Mouse (Mus musculus): ENCODE data around the gene E2f3.

E2f3 gene

DNA sequence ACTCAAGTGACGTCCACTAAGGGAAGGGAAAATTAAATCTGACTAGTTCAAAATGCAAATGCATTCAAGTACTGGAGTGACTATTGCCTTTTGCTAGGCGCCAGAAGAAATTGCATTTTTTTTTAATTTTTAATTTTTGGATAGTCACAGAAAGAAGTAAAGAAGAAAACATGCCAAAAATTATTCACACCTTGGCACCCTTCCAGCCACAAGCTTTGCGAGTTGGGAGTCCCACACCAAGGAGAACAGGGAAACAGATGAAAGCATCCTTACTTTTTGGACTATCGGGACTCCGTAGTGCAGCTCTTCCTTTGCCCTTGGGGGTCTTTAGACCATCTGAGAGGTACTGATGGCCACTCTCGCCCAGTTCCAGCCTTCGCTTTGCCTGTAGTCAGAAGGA lies 66.0 kb downstream of the E2f3 start:
- no peak for DNase-seq (ENCODE audit: low spot score in 2 of 2)

DNA sequence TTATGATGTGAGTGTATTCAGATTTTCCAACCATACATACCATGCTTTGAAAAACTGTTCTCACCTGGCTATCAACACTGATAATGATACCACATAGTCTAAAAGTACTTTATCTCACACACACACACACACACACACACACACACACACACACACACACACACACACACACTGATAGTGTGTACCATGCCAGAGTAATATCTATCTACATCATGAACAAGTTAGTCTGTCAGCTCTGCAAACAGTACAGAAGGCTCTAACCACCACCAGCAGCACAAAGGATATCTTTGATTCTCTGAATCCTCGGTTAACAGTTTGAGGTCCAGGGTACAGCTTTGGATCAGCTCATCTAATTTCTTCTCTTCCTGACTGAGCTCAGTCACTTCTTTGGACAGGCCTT lies 69.3 kb downstream of the E2f3 start:
- DNase-seq (ENCODE audit: low spot score in 2 of 2), result no peak

DNA sequence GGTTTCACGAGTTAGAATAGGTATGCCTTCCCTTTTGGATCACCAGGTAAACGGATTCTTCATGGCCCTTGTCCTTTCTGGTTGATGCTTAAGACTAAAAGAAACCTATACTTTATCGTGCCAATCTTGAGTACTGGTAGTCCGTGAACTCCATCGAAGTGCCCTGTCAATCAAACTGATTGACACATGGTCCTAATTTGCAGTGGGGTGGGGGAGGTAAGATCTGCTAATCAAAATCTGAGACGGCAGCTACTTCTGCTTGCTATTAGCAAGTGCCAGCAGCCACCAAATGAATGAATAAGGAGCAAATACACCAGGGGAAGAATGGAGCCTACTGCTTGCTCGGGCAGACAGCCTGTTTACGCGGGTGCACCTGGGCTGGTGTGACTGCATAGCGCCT lies 72.3 kb downstream of the E2f3 start:
- no peak for DNase-seq (ENCODE audit: low spot score in 2 of 2)

DNA sequence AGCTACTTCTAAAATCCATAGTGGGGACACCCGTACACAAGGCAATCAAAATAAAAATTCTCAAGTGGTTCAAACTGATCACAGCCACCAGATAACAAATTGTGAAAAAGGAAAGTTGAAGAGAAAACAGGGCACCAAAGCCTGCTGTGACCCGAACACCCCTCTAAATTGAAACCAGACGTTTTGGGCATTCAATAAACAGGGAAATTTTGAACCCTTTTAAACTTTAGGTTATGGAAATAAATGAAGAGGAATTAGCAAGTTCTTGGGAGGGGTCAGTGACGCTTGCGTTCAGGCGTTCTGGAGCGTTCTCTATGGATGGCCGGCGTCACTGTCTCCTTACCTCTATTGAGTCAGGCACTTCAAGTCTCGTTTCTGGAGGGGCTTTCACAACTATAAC lies 72.8 kb downstream of the E2f3 start:
- DNase-seq (ENCODE audit: low spot score in 2 of 2), result no peak

DNA sequence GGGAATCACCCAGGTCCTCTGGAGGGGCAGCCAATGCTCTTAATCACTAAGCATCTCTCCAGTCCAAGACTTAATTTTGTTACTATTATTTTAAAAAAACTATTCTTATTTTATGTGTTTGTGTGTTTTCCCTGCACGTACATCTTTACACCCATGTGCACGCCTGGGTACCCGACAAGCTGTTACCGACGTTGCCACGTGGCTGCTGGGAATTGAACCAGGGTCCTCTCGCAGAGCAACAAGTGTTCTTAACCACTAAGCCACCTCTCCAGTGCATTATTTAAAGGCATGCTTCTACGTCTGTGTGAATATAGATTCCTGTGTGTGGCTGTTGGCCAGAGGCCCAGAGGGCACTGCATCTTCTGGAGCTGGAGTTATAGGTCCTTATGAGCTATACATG lies 73.6 kb downstream of the E2f3 start:
- no peak for DNase-seq (ENCODE audit: low spot score in 2 of 2)

DNA sequence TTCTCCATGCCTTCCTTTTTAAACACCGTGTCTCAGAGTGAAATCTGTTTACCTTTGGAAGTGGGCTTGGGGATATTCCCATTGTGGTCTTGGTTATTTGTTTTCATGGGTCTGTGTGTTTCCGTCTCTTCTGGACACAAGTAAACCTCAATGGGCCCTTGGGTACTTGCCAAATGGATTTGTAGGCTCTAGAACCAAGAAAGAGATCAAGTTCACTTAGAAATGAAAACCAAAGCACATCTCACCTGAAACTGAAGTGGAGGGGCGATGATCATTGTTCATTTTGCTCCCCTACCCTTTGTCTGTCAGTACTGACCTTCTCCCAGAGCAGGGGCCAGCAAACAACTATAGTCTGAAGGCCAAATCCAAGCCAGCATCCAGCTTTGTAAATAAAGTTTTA lies 74.7 kb downstream of the E2f3 start:
- DNase-seq (ENCODE audit: low spot score in 2 of 2), result no peak

DNA sequence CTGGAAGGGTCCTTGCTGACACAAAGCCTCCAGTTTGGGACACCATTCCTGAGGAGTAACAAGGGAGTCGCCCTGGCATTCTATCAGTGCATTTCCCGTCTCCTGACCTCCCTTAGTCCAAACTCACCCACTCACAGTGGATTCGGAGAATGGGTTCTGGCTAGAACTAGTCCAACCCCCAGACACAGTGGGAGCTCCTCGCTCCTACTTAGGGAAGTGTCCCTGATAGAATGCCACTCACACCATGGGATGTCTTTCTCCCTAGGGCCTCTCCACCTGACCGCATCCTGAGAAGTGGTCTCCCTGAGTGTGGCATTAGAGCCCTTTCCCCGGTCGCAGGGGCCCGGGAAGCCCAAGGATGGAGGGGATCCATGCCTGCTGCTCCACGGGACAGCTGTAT lies 77.4 kb downstream of the E2f3 start:
- no peak for DNase-seq (ENCODE audit: low spot score in 2 of 2)

DNA sequence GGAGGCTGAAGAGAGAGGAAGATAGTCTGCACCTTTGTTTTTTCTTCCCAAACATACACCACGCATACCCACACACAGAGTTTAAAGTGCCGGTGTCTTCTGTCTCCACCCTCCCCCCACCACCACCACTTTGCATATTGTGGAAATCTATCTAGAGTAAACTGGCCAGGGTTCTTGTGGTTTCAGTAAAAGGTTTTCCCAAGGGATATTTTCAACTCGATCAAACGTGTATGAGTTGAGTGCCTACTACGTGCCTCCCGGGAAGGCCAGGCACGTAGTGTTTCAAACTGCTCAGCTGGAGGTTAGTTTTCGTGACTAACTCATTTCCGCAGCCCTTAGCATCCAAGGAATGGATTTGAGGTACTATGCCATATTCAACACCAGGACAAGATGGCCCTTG lies 77.9 kb downstream of the E2f3 start:
- no peak for DNase-seq (ENCODE audit: low spot score in 2 of 2)

DNA sequence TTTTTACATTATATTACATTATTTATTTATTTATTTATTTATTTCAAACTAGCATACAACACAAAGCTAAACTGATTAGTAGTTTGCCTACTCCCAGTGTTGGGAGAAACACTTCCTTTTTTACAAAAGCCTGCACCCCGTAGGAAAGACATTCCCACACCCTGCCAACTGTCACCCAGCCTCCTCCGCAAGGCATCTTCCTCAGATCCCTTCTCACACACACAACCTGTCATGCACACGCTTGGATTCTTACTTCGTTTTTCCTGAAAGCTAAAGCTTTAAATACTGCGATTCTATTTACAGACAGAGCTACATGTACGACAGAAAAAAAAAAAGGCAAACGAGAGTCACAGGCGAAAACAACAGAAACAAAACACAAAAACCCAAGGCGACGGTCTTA lies 79.1 kb downstream of the E2f3 start:
- DNase-seq (ENCODE audit: low spot score in 2 of 2), result no peak

DNA sequence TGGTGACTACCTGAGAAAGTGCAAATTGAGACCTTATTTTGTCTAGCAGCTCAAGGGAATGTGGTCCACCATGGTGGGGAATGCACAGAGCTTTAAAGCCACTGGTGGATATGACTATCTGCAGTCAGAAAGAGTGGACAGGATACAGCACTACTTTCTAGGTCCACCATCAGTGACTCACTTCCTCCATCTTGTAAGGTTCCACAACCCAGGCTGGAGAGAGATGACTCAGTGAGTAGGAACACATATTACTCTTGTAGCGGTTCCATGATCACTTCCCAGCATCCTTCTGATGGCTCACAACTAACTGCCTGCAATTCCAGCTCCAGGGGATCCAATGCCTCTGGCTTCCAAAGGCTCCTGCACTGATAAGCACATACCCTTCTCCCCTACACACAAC lies 82.5 kb downstream of the E2f3 start:
- no peak for DNase-seq (ENCODE audit: low spot score in 2 of 2)

DNA sequence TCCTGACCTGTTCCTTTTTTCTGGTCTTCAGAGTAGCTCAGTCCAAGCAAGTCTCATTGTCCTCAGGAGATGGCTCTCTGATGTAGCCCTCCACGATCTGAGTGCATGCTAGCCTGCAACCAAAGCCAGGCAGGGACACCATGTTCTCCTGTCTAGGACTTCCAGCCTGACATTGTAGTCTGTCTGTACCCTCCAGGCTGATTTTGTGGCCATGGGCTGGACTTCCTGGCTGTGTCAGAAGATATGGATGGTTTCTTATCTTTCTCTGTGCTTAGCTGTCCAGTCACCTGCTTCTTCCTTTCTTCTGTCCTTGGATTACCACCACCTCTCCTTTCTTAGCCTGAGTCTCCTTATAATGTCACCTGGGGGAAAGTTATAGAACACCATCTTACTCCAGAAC lies 83.2 kb downstream of the E2f3 start:
- DNase-seq (ENCODE audit: low spot score in 2 of 2), result no peak

DNA sequence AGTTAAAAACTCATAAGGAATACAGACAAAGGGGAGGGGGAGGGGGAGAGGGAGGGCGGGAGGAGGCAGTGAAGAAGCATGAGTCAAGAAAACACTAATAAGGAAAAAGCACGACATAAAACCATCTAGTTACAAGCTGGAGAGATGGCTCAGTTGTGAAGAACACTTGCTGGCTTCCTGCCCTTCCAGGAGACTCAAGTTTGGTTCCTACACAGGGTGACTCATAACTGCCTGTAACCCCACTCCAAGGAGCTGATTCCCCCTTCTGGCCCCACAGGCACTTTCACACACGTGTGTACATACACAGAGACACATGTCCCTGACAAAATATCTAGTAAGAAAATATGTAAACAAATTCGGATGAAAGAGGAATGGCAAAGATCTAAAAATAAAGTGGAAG lies 84.2 kb downstream of the E2f3 start:
- no peak for DNase-seq (ENCODE audit: low spot score in 2 of 2)

DNA sequence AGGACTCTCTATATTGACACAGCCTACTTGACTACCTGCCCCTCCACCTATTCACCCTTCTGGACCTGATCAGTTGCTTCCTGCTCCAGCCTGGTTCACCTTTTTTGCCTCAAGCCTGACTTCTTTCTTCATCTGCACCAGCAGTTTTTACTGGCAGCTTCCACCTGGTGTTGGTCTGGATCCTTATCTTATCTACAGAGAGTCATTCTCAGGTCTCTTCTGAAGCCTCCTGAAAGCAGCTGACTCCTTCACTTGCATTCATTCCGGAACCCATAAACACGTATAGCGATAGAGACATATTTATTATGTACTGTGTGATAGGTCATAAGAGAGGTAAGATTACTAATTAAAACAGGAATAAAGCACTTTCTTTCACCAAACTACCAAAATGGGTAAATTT lies 119.1 kb downstream of the E2f3 start:
- DNase-seq (ENCODE audit: low spot score in 2 of 2), result no peak

DNA sequence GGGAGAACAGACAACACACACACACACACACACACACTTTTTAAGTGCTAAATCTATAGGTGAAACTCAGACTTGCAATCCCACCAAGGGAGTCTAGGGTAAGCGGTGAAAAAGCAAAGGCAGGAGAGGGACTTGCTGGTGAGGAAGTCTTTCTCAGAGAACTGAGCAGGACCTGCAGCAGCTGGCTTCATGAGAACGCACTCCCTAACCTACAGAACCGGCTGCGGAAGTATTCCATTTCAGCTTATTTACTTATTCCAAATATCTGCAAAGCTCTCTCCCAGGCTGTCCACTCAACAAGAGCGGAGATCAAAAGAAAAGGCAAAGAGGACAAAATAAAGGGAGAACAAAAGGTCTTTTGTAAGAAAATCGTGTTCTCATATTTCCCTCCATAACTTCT lies 121.5 kb downstream of the E2f3 start:
- no peak for DNase-seq (ENCODE audit: low spot score in 2 of 2)

DNA sequence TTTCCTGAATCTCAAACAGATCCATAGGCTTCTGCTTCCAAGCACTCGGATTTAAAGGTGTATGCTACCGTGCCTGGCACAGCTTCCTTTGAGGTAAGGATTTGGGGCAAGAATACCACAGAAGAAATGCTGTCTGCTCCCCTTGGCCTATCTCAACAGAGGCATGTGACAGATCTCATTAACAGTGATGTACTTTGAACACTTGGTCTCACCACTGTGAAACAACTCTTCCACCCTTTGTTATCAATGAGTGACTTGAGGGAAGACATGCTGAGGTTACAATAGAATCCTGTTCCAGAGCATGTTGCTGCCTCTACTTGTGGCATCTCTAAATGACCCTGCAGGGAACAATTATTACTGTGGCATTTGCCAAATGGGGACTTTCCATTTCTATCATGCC lies 125.8 kb downstream of the E2f3 start:
- DNase-seq (ENCODE audit: low spot score in 2 of 2), result no peak

DNA sequence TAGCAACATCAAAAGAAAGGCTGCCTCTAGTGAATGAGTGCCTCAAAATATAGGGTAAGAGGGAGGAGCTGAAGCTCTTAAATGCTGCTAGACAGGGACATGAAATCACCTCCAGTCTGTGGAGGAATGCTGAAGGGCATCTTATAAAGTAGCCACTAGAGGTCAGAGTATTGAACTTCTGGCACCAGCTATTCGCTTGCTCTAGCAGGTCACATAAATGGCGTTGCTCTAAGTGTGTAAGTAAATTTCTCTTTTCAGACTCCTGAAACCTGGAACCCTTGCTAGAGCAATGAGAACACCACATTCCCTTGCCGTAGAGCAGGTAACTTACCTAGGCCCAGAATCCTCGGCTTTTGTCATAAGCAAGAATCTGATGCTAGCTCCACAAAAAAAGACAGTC lies 128.4 kb downstream of the E2f3 start:
- DNase-seq (ENCODE audit: low spot score in 2 of 2), result no peak
